Mouse (Mus musculus): ENCODE results near the gene Macf1.
A peak's percentile ranks its signal among the peaks of the same experiment; 100 is the strongest.
"Not testable (repeated sequence)": the region's sequence is repeated elsewhere in the genome, so short reads cannot be mapped to it uniquely, and the experiment has no call there.

Macf1 gene

DNA sequence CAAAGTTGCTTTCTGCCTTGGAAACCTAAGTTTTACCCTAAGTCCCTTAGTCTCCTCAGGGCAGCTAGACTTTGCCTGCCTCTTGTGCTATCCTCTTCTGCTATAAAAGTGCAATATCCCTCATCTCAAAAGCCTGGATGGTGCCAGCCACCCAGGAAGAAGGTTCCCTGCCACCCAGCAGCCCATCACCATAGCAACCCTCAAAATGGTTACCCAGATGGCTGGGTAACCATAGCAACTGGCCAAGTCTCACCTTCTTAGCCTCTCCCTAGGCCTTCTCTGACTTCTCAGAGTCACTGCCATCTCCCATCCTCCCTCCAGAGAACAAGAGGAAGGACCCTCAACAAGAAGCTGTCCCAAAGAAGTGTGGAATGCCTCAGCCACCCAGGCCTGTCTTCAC, 13.6 kb downstream of the Macf1 start:
- DNase-seq (ENCODE audit: low spot score in 2 of 2), result no peak

GRCm38 (mm10) chr4:123669696-123670095, 14.5 kb downstream of the Macf1 start:
- no peak for DNase-seq (ENCODE audit: low spot score in 2 of 2)

DNA sequence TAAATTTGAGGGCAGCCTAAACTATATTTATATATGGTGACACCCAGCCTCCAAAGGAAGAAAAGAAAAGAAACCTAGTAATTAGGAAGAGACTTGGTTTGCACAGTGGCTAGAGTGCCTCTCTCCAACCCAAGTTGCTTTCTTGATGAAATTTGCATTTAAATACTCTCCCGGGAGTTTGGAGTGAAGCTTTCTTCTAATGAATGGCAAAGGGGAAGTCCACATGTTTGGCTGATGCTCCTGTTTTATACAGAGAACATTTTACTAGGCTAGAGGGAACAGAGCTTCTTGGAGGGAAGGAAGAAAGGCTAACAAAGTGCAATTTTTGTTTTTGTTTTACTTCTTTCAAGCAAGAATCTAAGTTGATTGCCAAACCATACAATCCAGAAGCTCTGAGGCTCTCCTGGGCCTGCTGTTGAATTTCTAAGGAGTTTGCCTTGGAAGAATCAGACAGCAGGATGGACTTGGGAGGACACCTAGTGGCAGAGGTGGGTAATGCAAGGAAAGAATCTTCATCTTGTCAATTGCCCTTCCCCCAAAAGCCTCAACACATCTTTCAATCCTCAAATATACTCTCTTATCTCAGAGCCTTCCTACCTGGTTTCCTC, 16.8 kb downstream of the Macf1 start:
- peak; percentile 67 to 78 for DNase-seq (ENCODE audit: low spot score in 2 of 2)

DNA sequence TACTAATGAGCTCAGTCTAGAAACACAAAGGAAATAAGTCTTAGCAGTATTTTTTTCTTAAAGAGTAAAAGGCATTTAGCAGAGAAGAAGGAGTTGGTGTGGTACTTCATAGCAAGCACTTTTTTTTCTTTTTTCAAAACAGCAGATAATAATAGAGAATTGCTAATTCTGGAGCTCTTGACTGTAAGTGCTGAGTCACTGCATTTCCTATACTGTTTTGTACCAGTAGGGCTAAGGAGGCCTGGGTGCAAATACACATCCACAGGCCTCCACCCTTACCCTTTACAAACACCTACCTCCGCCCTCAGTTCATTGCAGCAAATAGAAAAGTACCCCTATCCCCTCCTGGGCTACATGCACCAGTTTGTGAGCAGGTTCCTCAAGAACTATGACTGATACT, 17.6 kb downstream of the Macf1 start:
- DNase-seq (ENCODE audit: low spot score in 2 of 2), result no peak

GRCm38 (mm10) chr4:123665681-123666278, 18.4 kb downstream of the Macf1 start:
- DNase-seq (ENCODE audit: low spot score in 2 of 2), result no peak

- DNase-seq (ENCODE audit: low spot score in 2 of 2), result no peak
Observed at GRCm38 (mm10) chr4:123664951-123665661, 19.1 kb downstream of the Macf1 start.

GRCm38 (mm10) chr4:123664021-123664950, 19.9 kb downstream of the Macf1 start:
- DNase-seq (ENCODE audit: low spot score in 2 of 2), result no peak

DNA sequence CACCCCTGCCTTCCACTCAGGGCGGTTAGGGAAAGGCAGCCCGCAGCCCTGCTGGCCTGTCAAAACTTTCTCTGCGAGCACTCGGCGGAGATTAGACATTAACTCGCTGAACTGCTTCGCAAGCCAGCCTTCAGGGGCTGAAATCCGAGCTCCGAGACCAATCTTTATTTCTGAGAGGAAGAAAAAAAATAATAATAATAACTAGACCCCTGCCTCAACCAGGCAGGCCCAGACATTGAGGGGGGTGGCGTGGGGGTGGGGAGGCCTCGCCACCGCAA, 20.5 kb downstream of the Macf1 start:
- no peak for DNase-seq (ENCODE audit: low spot score in 2 of 2)

DNA sequence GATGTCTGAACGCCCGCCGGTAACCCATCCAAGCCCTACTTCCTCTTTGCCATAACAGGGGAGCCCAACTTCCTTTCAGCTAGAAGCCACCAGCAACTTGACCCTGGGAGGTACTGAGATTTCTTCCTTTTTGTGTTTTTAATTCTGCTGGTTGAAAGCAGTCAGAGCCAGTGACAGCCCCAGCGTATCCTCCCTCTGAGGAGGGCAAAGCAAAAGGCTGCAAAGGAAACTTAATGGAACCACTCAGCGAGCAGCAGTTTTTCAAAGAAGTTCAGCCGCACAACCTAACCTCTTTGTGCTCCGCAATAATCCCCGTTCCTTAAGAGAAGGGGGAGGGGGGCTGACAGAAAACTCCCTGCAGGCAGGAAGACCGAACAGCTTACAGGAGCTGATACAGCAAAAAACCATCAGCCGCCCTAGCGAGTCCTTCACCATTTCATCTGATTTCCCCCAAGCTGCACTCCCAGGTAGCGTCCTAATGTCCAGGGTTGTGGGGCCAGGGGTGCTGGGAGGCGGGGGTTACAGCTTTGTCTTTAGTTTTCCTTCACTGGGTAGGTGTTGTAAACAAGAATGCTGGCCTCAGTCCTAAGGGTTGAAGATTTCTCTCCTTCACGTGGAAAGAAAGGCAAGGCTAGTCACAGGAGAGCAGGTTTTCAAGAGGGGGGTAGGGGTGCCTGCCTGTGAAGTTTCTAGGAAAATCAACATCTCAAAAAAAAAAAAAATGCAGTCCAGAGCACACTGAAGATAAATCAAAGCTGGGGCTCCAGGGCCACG, 21.1 kb downstream of the Macf1 start:
- no peak for DNase-seq (ENCODE audit: low spot score in 2 of 2)

GRCm38 (mm10) chr4:123658175-123658574, 26.0 kb downstream of the Macf1 start:
- no peak for DNase-seq (ENCODE audit: low spot score in 2 of 2)

GRCm38 (mm10) chr4:123655245-123655644, 28.9 kb downstream of the Macf1 start:
- DNase-seq (ENCODE audit: low spot score in 2 of 2), result no peak

DNA sequence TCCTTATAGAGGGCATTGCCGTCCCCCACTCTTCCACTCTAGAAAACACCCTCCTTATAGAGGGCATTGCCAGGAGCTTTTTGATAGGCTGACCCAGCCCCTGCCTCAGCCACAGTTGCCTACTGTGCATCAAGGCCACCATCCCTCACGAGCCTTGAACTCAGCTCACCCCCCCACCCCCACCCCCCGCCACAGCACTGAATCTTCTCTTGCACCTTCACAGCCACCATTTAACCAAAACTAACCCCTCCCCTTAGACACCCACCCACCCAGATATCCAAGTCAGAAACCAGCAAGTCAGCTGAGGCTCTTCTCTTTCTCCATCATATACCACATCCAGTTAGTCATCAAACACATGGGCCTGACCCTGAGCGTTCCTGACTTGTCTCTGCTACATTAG, 29.6 kb downstream of the Macf1 start:
- no peak for DNase-seq (ENCODE audit: low spot score in 2 of 2)

DNA sequence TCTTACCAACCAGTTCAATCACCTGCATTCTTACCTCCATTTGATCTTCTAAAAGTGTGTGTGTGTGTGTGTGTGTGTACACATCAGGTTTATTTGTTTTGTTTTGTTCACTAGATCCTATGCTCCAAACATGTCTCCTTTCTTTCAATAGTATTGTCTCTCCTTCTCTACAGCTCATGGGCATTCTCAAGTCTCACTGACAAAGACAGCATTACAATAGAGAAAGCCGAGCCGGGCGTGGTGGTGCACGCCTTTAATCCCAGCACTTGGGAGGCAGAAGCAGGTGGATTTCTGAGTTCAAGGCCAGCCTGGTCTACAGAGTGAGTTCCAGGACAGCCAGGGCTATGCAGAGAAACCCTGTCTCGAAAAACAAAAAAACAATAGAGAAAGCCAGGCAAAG, 30.7 kb downstream of the Macf1 start:
- DNase-seq (ENCODE audit: low spot score in 2 of 2), result not testable (repeated sequence)

DNA sequence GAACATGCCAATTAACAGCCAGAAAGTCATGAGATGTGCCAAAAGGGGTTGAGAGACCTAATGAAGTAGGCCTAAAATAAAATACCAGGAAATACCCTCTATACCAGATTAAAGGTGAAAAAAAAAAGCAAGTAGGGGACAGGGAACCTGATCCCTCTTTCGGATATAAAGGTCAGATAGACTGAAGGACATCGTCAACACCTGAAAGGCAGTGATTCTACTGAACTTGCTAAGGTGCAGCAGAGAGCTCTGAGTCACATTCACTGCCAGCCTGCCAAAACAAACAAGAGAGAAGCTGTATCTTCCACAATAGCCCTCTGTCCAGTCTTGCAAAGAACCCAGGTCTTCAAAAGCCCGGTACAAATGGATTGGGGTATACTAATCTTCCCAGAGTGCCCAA, 32.0 kb downstream of the Macf1 start:
- DNase-seq (ENCODE audit: low spot score in 2 of 2), result no peak

GRCm38 (mm10) chr4:123649131-123649530, 35.0 kb downstream of the Macf1 start:
- no peak for DNase-seq (ENCODE audit: low spot score in 2 of 2)

GRCm38 (mm10) chr4:123647668-123648067, 36.5 kb downstream of the Macf1 start:
- no peak for DNase-seq (ENCODE audit: low spot score in 2 of 2)

GRCm38 (mm10) chr4:123647109-123647508, 37.1 kb downstream of the Macf1 start:
- no peak for DNase-seq (ENCODE audit: low spot score in 2 of 2)

- DNase-seq (ENCODE audit: low spot score in 2 of 2), result no peak
Observed at GRCm38 (mm10) chr4:123645246-123645845, 38.8 kb downstream of the Macf1 start.

DNA sequence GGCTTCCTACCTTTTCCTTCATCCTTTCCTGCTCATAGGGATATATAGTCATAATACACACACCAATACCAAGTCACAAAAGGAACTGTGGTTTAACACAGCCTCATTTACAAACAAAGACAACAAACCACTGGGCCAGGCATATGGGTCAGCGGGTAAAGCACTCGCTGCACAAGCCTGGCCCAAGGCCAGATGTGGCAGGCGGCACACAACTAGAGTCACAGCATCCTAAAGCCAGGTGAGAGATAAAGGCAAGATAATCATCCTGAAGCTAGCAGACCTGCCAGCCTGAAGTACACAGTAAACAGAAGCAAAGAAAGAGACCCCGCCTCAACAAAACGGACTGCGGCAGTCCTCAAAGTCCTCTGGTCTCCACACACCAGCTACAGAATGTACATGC, 40.6 kb downstream of the Macf1 start:
- no peak for DNase-seq (ENCODE audit: low spot score in 2 of 2)

DNA sequence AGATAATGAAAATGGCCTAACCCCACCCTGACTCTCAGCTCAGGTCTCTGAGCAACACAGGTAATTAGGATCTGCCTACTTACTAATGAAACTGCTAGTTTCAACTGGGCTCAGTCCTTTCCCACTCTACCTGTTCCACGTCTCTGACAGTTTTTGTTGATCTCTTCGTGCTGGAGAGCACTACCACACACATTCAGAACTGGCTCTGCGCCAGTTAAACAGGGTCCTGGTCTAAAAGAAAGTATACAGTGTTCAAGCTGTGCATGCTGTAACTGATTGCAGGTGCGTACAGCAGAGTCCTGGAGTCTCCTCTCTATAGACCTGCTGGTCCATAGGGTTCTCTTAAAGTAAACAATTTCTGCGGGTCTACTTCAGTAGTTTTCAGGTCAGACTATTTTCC, 41.3 kb downstream of the Macf1 start:
- no peak for DNase-seq (ENCODE audit: low spot score in 2 of 2)

DNA sequence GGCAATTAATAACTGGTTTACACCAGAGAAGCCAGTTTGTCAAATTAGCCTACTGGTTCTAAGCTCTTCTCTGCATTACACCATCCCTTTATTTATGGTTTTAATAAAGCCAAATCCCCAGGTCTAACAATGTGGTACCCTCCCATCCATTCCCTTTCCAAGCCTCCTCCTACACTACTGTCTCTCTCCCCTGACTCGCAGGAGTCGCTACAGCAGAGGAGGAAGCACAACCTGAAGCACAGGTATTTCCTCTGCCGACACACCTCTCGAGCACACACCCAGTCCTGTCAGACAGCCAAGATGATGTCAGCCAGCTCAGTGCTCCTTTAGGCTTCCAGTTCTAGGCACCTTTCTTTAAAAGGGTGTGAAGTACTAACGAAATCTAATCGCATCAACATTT, 47.0 kb downstream of the Macf1 start:
- DNase-seq (ENCODE audit: low spot score in 2 of 2), result no peak
